Comparison of ENCODE assay signal across 9 mouse cellular contexts in the genomic region with DNA sequence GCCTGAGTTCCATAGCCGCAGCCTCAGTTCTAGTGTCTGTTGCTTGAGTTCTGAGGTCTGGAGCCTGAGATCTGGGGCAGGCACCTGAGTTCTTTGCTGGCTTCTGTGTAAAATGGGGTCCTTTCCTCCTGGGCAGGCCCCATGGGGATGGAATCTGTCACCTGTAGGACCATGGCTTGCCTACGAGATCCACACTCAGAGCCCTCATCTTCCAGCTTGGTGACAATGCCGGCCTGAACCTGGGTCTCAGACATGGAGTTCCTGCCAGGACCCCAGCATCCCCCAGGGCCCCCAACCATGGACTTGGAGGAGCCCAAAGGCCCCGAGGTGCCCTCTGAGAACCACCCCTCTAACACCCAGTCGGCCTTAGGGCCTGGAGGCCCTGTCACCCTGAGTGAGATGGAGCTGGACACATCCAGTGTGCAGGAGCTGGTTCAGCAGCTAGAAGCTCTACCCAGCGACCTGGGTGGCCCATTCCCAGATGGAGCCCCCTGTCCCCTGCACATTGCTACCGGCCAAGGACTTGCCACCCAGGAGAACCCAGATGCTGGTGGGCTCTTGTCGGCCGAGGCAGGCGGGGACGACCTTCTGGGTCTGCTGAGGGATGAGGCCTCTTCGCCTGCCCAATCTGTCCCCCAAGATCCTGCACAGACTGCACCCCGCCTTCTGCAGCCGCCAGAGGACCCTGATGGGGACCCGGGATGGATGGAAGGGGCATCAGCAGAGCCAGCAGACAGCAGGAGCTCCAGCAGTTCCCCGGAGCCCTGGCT. TPM values are rescaled to one million over a fixed set of nuclear protein-coding genes. Genes with fewer than 3 reads are reported as not detected.
DNase-seq lines count a peak whose midpoint lies in the region; ATAC-seq and TF ChIP-seq lines count a peak whose summit lies in the region.
"Had no signal": no experiment of that assay in that cellular context is flagged by ENCODE, and none has a peak within 500 bp of the region (broad histone marks: within the 10 kb centered on the region; RNA-seq: fewer than 3 reads in every experiment).

No protein-coding gene starts in this region.

- no peaks in the 10 kb centered on the region; the same call in 1 of the 2 replicates for H3K4me1 ChIP-seq in kidney, adult 2 months (ENCODE audit: control insufficient read depth, insufficient read depth, low read length)
- peaks cover 11% of the 10 kb centered on the region for H3K4me1 ChIP-seq in bone marrow macrophage, adult 2 months (ENCODE audit: control insufficient read depth, insufficient read depth, low read length)
- H3K4me1 ChIP-seq in hindbrain, embryonic 11.5 days (replicated peaks; ENCODE audit: control insufficient read depth, insufficient read depth, low read length), result peaks cover 7% of the 10 kb centered on the region
- H3K4me1 ChIP-seq in midbrain, embryonic 11.5 days (ENCODE audit: control insufficient read depth, insufficient read depth, low read length), result peaks cover 17% of the 10 kb centered on the region

- H3K4me3 ChIP-seq in kidney, adult 2 months (ENCODE audit: insufficient read depth, low read depth, low read length), result peak overlapping the region; percentile 64
- peak overlapping the region; percentile 68 for H3K4me3 ChIP-seq in bone marrow macrophage, adult 2 months (ENCODE audit: insufficient read depth, low read length)
- peak overlapping the region; percentile 67 for H3K4me3 ChIP-seq in hindbrain, embryonic 11.5 days (ENCODE audit: low read depth, low read length)
- H3K4me3 ChIP-seq in midbrain, embryonic 11.5 days (ENCODE audit: low read depth, low read length), result peak overlapping the region; percentile 62

- DNase-seq in kidney, adult 2 months, result no peak
- DNase-seq in kidney, postnatal 4 days, result no peak
- DNase-seq in hindbrain, embryonic 11.5 days (ENCODE audit: low spot score), result no peak
- no peak for DNase-seq in midbrain, embryonic 11.5 days (ENCODE audit: low spot score, missing footprints)
- no peak for DNase-seq in frontal cortex, postnatal 10 days (ENCODE audit: low spot score in 2 of 2)
- DNase-seq in urinary bladder, adult 2 months (ENCODE audit: low spot score), result no peak
- DNase-seq in left cerebral cortex, adult 18-20 months (ENCODE audit: low spot score in 2 of 2), result no peak

- peak overlapping the region; percentile 87 for H3K9ac ChIP-seq in hindbrain, embryonic 11.5 days (ENCODE audit: low read depth, low read length)
- peak overlapping the region; percentile 83 for H3K9ac ChIP-seq in midbrain, embryonic 11.5 days (ENCODE audit: low read length)

- no peak for TF ChIP-seq POLR2A in kidney, adult 2 months (IDR thresholded peaks at IDR 0.05; ENCODE audit: low read depth, low read length)
- TF ChIP-seq POLR2A in bone marrow macrophage, adult 2 months (IDR thresholded peaks at IDR 0.05; ENCODE audit: borderline replicate concordance, low read depth, low read length), result no peak

- H3K36me3 ChIP-seq in kidney, adult 2 months (ENCODE audit: control insufficient read depth, insufficient read depth, low read length), result peaks cover 4% of the 10 kb centered on the region; the same call in 1 of the 2 replicates
- H3K36me3 ChIP-seq in hindbrain, embryonic 11.5 days (ENCODE audit: control insufficient read depth, insufficient read depth, low read length), result peaks cover 6% of the 10 kb centered on the region; the same call in 1 of the 2 replicates
- peaks cover 17% of the 10 kb centered on the region for H3K36me3 ChIP-seq in midbrain, embryonic 11.5 days (ENCODE audit: control insufficient read depth, insufficient read depth, low read length)

- no peaks in the 10 kb centered on the region for H3K27me3 ChIP-seq in kidney, adult 2 months (replicated peaks; ENCODE audit: control insufficient read depth, insufficient read depth, low read length)
- H3K27me3 ChIP-seq in hindbrain, embryonic 11.5 days (ENCODE audit: control insufficient read depth, insufficient read depth, low read length), result no peaks in the 10 kb centered on the region
- H3K27me3 ChIP-seq in midbrain, embryonic 11.5 days (ENCODE audit: control insufficient read depth, insufficient read depth, low read length), result no peaks in the 10 kb centered on the region

- TF ChIP-seq CTCF in kidney, adult 2 months (conservative IDR thresholded peaks at IDR 0.05; ENCODE audit: insufficient read depth, insufficient read length, low read depth, low read length), result no peak
- TF ChIP-seq CTCF in bone marrow macrophage, adult 2 months (IDR thresholded peaks at IDR 0.05; ENCODE audit: low read depth, low read length), result no peak

- peak overlapping the region; percentile 81 for H3K4me2 ChIP-seq in hindbrain, embryonic 11.5 days (replicated peaks; ENCODE audit: low read depth, low read length)
- peak overlapping the region; percentile 67 for H3K4me2 ChIP-seq in midbrain, embryonic 11.5 days

- no peak for ATAC-seq in hindbrain, embryonic 11.5 days (ENCODE audit: low FRiP score)
- no peak for ATAC-seq in midbrain, embryonic 11.5 days (ENCODE audit: low FRiP score)

- no peak overlapping the region for H3K27ac ChIP-seq in kidney, adult 2 months (ENCODE audit: insufficient read depth, low read depth, low read length)
- no peak overlapping the region for H3K27ac ChIP-seq in bone marrow macrophage, adult 2 months (ENCODE audit: insufficient read depth, low read depth, low read length)
- H3K27ac ChIP-seq in hindbrain, embryonic 11.5 days (ENCODE audit: low read depth, low read length), result no peak overlapping the region
- H3K27ac ChIP-seq in midbrain, embryonic 11.5 days (ENCODE audit: low read depth, low read length), result no peak overlapping the region

- 67% methylated on average over 16 of the region's 16 CpGs for WGBS in kidney, adult 2 months
- WGBS in hindbrain, embryonic 11.5 days, result 83% methylated on average over 16 of the region's 16 CpGs
- 84% methylated on average over 16 of the region's 16 CpGs for WGBS in midbrain, embryonic 11.5 days

- no peaks in the 10 kb centered on the region for H3K9me3 ChIP-seq in hindbrain, embryonic 11.5 days (ENCODE audit: control insufficient read depth, low read length)
- H3K9me3 ChIP-seq in midbrain, embryonic 11.5 days (ENCODE audit: control insufficient read depth, low read length), result no peaks in the 10 kb centered on the region

RNA-seq across cellular contexts. Expression of a gene that starts 2.1 kb away (rescaled TPM):
- polyA plus RNA-seq in kidney, adult 2 months (2012; rRNA removed), result 142 and 147 TPM in 2 replicates
- polyA plus RNA-seq in bone marrow macrophage, adult 2 months (2012; ENCODE audit: insufficient read depth, insufficient read length, missing spikeins), result 34.3 and 36.1 TPM in 2 replicates
- 32.1 and 33.5 TPM in 2 replicates for polyA plus RNA-seq in hindbrain, embryonic 11.5 days (2014; fragmentation: Nextera tagmentation; extraction: Ambion mirVana)
- 25.4 and 31.2 TPM in 2 replicates for polyA plus RNA-seq in midbrain, embryonic 11.5 days (2014; fragmentation: Nextera tagmentation; extraction: Ambion mirVana)
- polyA plus RNA-seq in urinary bladder, adult 2 months (2012; rRNA removed), result 45.9 and 48.3 TPM in 2 replicates
- total RNA-seq in left cerebral cortex, adult 18-20 months (2021), result 10 to 100 TPM; 36.7 to 42.7 TPM

RNA-seq across cellular contexts. Expression of a gene that starts 2.1 kb away (rescaled TPM):
- 130 TPM in 2 replicates for polyA plus RNA-seq in kidney, adult 2 months (2012; rRNA removed)
- polyA plus RNA-seq in bone marrow macrophage, adult 2 months (2012; ENCODE audit: insufficient read depth, insufficient read length, missing spikeins), result 46.5 and 51.1 TPM in 2 replicates
- polyA plus RNA-seq in hindbrain, embryonic 11.5 days (2014; fragmentation: Nextera tagmentation; extraction: Ambion mirVana), result 179 and 182 TPM in 2 replicates
- 198 and 205 TPM in 2 replicates for polyA plus RNA-seq in midbrain, embryonic 11.5 days (2014; fragmentation: Nextera tagmentation; extraction: Ambion mirVana)
- polyA plus RNA-seq in urinary bladder, adult 2 months (2012; rRNA removed), result 95.9 and 103 TPM in 2 replicates
- total RNA-seq in left cerebral cortex, adult 18-20 months (2021), result 10 to 100 TPM; 38.8 to 43.5 TPM

RNA-seq across cellular contexts. Expression of a gene that starts 16.1 kb away (rescaled TPM):
- polyA plus RNA-seq in kidney, adult 2 months (2012; rRNA removed), result 0.57 and 1.5 TPM in 2 replicates
- 10.8 and 14.4 TPM in 2 replicates for polyA plus RNA-seq in bone marrow macrophage, adult 2 months (2012; ENCODE audit: insufficient read depth, insufficient read length, missing spikeins)
- 3.1 and 3.3 TPM in 2 replicates for polyA plus RNA-seq in hindbrain, embryonic 11.5 days (2014; fragmentation: Nextera tagmentation; extraction: Ambion mirVana)
- polyA plus RNA-seq in midbrain, embryonic 11.5 days (2014; fragmentation: Nextera tagmentation; extraction: Ambion mirVana), result 2.5 and 2.7 TPM in 2 replicates
- polyA plus RNA-seq in urinary bladder, adult 2 months (2012; rRNA removed), result 2.2 and 2.6 TPM in 2 replicates
- 100 to 1,000 TPM; 187 to 195 TPM for total RNA-seq in left cerebral cortex, adult 18-20 months (2021)

RNA-seq across cellular contexts. Expression of a gene that starts 22.6 kb away (rescaled TPM):
- polyA plus RNA-seq in kidney, adult 2 months (2012; rRNA removed), result 13.2 and 19.0 TPM in 2 replicates
- polyA plus RNA-seq in bone marrow macrophage, adult 2 months (2012; ENCODE audit: insufficient read depth, insufficient read length, missing spikeins), result 9.2 and 9.8 TPM in 2 replicates
- polyA plus RNA-seq in hindbrain, embryonic 11.5 days (2014; fragmentation: Nextera tagmentation; extraction: Ambion mirVana), result 3.8 and 3.9 TPM in 2 replicates
- 3.9 and 4.0 TPM in 2 replicates for polyA plus RNA-seq in midbrain, embryonic 11.5 days (2014; fragmentation: Nextera tagmentation; extraction: Ambion mirVana)
- polyA plus RNA-seq in urinary bladder, adult 2 months (2012; rRNA removed), result 23.7 and 25.1 TPM in 2 replicates
- under 1 TPM; 0.16 to 0.23 TPM for total RNA-seq in left cerebral cortex, adult 18-20 months (2021)
- total RNA-seq: gastrocnemius, postnatal 14 days had no signal

RNA-seq across cellular contexts. Expression of a gene that starts 23.9 kb away (rescaled TPM):
- polyA plus RNA-seq in kidney, adult 2 months (2012; rRNA removed), result 70.7 and 76.3 TPM in 2 replicates
- 90.9 and 106 TPM in 2 replicates for polyA plus RNA-seq in bone marrow macrophage, adult 2 months (2012; ENCODE audit: insufficient read depth, insufficient read length, missing spikeins)
- polyA plus RNA-seq in hindbrain, embryonic 11.5 days (2014; fragmentation: Nextera tagmentation; extraction: Ambion mirVana), result 46.3 and 47.0 TPM in 2 replicates
- 42.0 and 46.2 TPM in 2 replicates for polyA plus RNA-seq in midbrain, embryonic 11.5 days (2014; fragmentation: Nextera tagmentation; extraction: Ambion mirVana)
- 38.6 and 48.9 TPM in 2 replicates for polyA plus RNA-seq in urinary bladder, adult 2 months (2012; rRNA removed)
- total RNA-seq in left cerebral cortex, adult 18-20 months (2021), result 100 to 1,000 TPM; 415 to 417 TPM
